In genomic region chr7:132781130-132781814, GRCm38 (mm10) we compare ENCODE assay signal across 7 mouse cellular contexts. TPM values are rescaled to one million over a fixed set of nuclear protein-coding genes. Genes with fewer than 3 reads are reported as not detected.
DNase-seq lines count a peak whose midpoint lies in the region; ATAC-seq and TF ChIP-seq lines count a peak whose summit lies in the region.

No protein-coding gene starts in this region.

- H3K9me3 ChIP-seq in embryonic facial prominence, embryonic 14.5 days (ENCODE audit: control insufficient read depth, low read length), result no peaks in the 10 kb centered on the region
- no peaks in the 10 kb centered on the region for H3K9me3 ChIP-seq in limb, embryonic 13.5 days

- peak overlapping the region; percentile 53; the same call in 1 of the 2 replicates for H3K27ac ChIP-seq in embryonic facial prominence, embryonic 14.5 days (replicated peaks; ENCODE audit: low read depth, low read length)
- peak overlapping the region; percentile 80 for H3K27ac ChIP-seq in limb, embryonic 13.5 days
- peak overlapping the region; percentile 63; the same call in 1 of the 2 replicates for H3K27ac ChIP-seq in small intestine, adult 2 months (ENCODE audit: insufficient read depth, low read depth, low read length)

- TF ChIP-seq CTCF in small intestine, adult 2 months (IDR thresholded peaks at IDR 0.05; ENCODE audit: extremely low read depth, insufficient read length, insufficient replicate concordance, low read depth, low read length), result no peak
- no peak for TF ChIP-seq CTCF in lung, adult 2 months (IDR thresholded peaks at IDR 0.05; ENCODE audit: insufficient read depth, low read length)

- peak overlapping the region; percentile 2; the same call in 1 of the 2 replicates for H3K9ac ChIP-seq in embryonic facial prominence, embryonic 14.5 days (ENCODE audit: low read depth, low read length)
- no peak overlapping the region; the same call in 1 of the 2 replicates for H3K9ac ChIP-seq in limb, embryonic 13.5 days

- WGBS in embryonic facial prominence, embryonic 14.5 days, result 31% methylated on average over 7 of the region's 7 CpGs
- 32% methylated on average over 7 of the region's 7 CpGs for WGBS in limb, embryonic 13.5 days
- WGBS in small intestine, adult 2 months, result 48% methylated on average over 7 of the region's 7 CpGs
- WGBS in lung, adult 2 months, result 34% methylated on average over 7 of the region's 7 CpGs

- peak; percentile 37 for DNase-seq in left cerebral cortex, postnatal 4 days
- DNase-seq in left cerebral cortex, postnatal 36 days (ENCODE audit: low spot score in 2 of 2), result no peak
- no peak for DNase-seq in embryonic facial prominence, embryonic 14.5 days (ENCODE audit: low spot score)
- no peak for DNase-seq in cerebellum, adult 11-12 months
- no peak for DNase-seq in lung, adult 2 months

- peaks cover 26% of the 10 kb centered on the region for H3K36me3 ChIP-seq in embryonic facial prominence, embryonic 14.5 days (ENCODE audit: control insufficient read depth, insufficient read depth, low read length)
- peaks cover 28% of the 10 kb centered on the region for H3K36me3 ChIP-seq in limb, embryonic 13.5 days
- H3K36me3 ChIP-seq in small intestine, adult 2 months (ENCODE audit: control insufficient read depth, insufficient read depth, low read length), result peaks cover 15% of the 10 kb centered on the region

- no peaks in the 10 kb centered on the region for H3K27me3 ChIP-seq in embryonic facial prominence, embryonic 14.5 days (replicated peaks; ENCODE audit: control insufficient read depth, insufficient read depth, low read length)
- H3K27me3 ChIP-seq in limb, embryonic 13.5 days, result no peaks in the 10 kb centered on the region
- H3K27me3 ChIP-seq in small intestine, adult 2 months (ENCODE audit: control insufficient read depth, insufficient read depth, low read length), result no peaks in the 10 kb centered on the region

- intact Hi-C loops in left cerebral cortex, postnatal 4 days (cut with DNase I), result no loop called here
- intact Hi-C loops in left cerebral cortex, postnatal 36 days (cut with DNase I), result no loop called here

- no peak for TF ChIP-seq POLR2A in small intestine, adult 2 months (IDR thresholded peaks at IDR 0.05; ENCODE audit: low read depth, low read length)
- TF ChIP-seq POLR2A in lung, adult 2 months (IDR thresholded peaks at IDR 0.05; ENCODE audit: borderline replicate concordance, extremely low read depth, low read depth, low read length), result no peak

- H3K4me2 ChIP-seq in embryonic facial prominence, embryonic 14.5 days (ENCODE audit: low read depth, low read length), result no peak overlapping the region
- H3K4me2 ChIP-seq in limb, embryonic 13.5 days (replicated peaks), result peak overlapping the region; percentile 36

- H3K4me3 ChIP-seq in embryonic facial prominence, embryonic 14.5 days (ENCODE audit: low read depth, low read length), result no peak overlapping the region
- H3K4me3 ChIP-seq in limb, embryonic 13.5 days, result no peak overlapping the region
- no peak overlapping the region for H3K4me3 ChIP-seq in small intestine, adult 2 months (ENCODE audit: low read depth, low read length)
- no peak overlapping the region for H3K4me3 ChIP-seq in lung, adult 2 months (replicated peaks; ENCODE audit: extremely low read depth, low read depth, low read length)

- peak; percentile 35; the same call in 1 of the 2 replicates for ATAC-seq in embryonic facial prominence, embryonic 14.5 days (ENCODE audit: low read depth)
- peak; percentile 42; the same call in 1 of the 2 replicates for ATAC-seq in limb, embryonic 13.5 days (ENCODE audit: low FRiP score, low read depth)

- peaks cover 15% of the 10 kb centered on the region for H3K4me1 ChIP-seq in embryonic facial prominence, embryonic 14.5 days (ENCODE audit: control insufficient read depth, insufficient read depth, low read length)
- peaks cover 60% of the 10 kb centered on the region for H3K4me1 ChIP-seq in limb, embryonic 13.5 days
- peaks cover 66% of the 10 kb centered on the region for H3K4me1 ChIP-seq in small intestine, adult 2 months (ENCODE audit: control insufficient read depth, insufficient read depth, insufficient read length, low read length)
- H3K4me1 ChIP-seq in lung, adult 2 months (ENCODE audit: control insufficient read depth, insufficient read depth, low read length), result peaks cover 44% of the 10 kb centered on the region

RNA-seq across cellular contexts. Expression of gene Fam53b, which starts 32.4 kb away (rescaled TPM):
- total RNA-seq in left cerebral cortex, postnatal 4 days (2021), result 10 to 100 TPM; 13.4 to 13.8 TPM
- 10 to 100 TPM; 50.9 to 61.0 TPM for total RNA-seq in left cerebral cortex, postnatal 36 days (2021)
- 16.5 and 21.0 TPM in 2 replicates for polyA plus RNA-seq in embryonic facial prominence, embryonic 14.5 days (2014; fragmentation: Nextera tagmentation; extraction: Ambion mirVana)
- 25.4 and 26.4 TPM in 2 replicates for polyA plus RNA-seq in limb, embryonic 13.5 days (2015; fragmentation: Nextera tagmentation; extraction: Ambion mirVana)
- 24.6 and 55.7 TPM in 2 replicates for polyA plus RNA-seq in small intestine, adult 2 months (2012; rRNA removed)
- polyA plus RNA-seq in lung, adult 2 months (2012; rRNA removed), result 79.4 and 80.3 TPM in 2 replicates
